Mouse (Mus musculus) duodenum, adult 2 months (tissue): ENCODE data around the gene Rangap1. TPM values are rescaled to one million over a fixed set of nuclear protein-coding genes. Genes with fewer than 3 reads are reported as not detected.

ENCODE experiments used
- polyA plus RNA-seq: library from polyadenylated mRNA; depleted of rRNA; stranded (reverse); fragments of >200 nt; gene quantifications from 2 replicates; pipeline ENCODE4 v1.2.3, GENCODE M21; 2012; ENCODE audit warnings: low replicate concordance; rRNA removed

The Rangap1 gene
- 15.5 and 20.1 TPM in 2 replicates for polyA plus RNA-seq

GRCm38 (mm10) chr15:81744992-81745600 lies at the start of gene Rangap1, which contains the start of gene Zc3h7b:
Rangap1 (minus strand) TSS chr15:81745530.
Zc3h7b (plus strand) TSS chr15:81745057.

GRCm38 (mm10) chr15:81697175-81697574 lies 48.2 kb downstream of the Rangap1 start, which contains the start of gene Chadl:
Chadl (minus strand) TSS chr15:81697287.

GRCm38 (mm10) chr15:81663697-81664561 lies 81.4 kb downstream of the Rangap1 start, which contains the start of gene L3mbtl2:
L3mbtl2 (plus strand) TSS chr15:81663889.

Other genes with a start within 250 kb of the Rangap1 start
- 15.7 and 17.1 TPM in 2 replicates for gene Ep300, start 160.2 kb downstream of the Rangap1 start, polyA plus RNA-seq
- gene L3mbtl2, start 81.6 kb downstream of the Rangap1 start, polyA plus RNA-seq = 6.6 and 9.0 TPM in 2 replicates
- gene Chadl, start 48.2 kb downstream of the Rangap1 start, polyA plus RNA-seq = 3.8 and 4.4 TPM in 2 replicates
- 5.1 and 12.8 TPM in 2 replicates for gene Zc3h7b, start 473 bp downstream of the Rangap1 start, polyA plus RNA-seq
- gene Tef, start 56.9 kb upstream of the Rangap1 start, polyA plus RNA-seq = 8.6 and 10.7 TPM in 2 replicates
- gene Tob2, start 113.3 kb upstream of the Rangap1 start, polyA plus RNA-seq = 29.8 and 45.1 TPM in 2 replicates
- gene Phf5a, start 126.4 kb upstream of the Rangap1 start, polyA plus RNA-seq = 32.6 and 40.1 TPM in 2 replicates
- 296 and 436 TPM in 2 replicates for gene Aco2, start 126.8 kb upstream of the Rangap1 start, polyA plus RNA-seq
- 4.4 and 5.0 TPM in 2 replicates for gene Polr3h, start 180.7 kb upstream of the Rangap1 start, polyA plus RNA-seq
- 1.7 and 4.3 TPM in 2 replicates for gene Csdc2, start 191.2 kb upstream of the Rangap1 start, polyA plus RNA-seq
- gene Pmm1, start 215.4 kb upstream of the Rangap1 start, polyA plus RNA-seq = 22.1 and 26.0 TPM in 2 replicates
- not detected in 2 replicates for gene 1700029P11Rik, start 235.0 kb upstream of the Rangap1 start, polyA plus RNA-seq
- gene Xrcc6, start 242.3 kb upstream of the Rangap1 start, polyA plus RNA-seq = 5.2 and 8.3 TPM in 2 replicates